Mouse (Mus musculus) frontal cortex, adult (tissue): ENCODE results near the gene Pik3r6.

Source experiments
- ATAC-seq: cut with Nextera tagmentation; 2 replicates; pipeline ENCODE4 v1.9.2; 2017; ENCODE audit warnings: mild to moderate bottlenecking, moderate library complexity, mixed read lengths; ENCODE audit not compliant: low TSS enrichment

Pik3r6 gene

GRCm38 (mm10) chr11:68502902-68503629, at the start of gene Pik3r6:
Gene Pik3r6 (plus strand): TSS chr11:68503019.
- no peak for ATAC-seq

GRCm38 (mm10) chr11:68453301-68453700, 49.5 kb upstream of the Pik3r6 start:
- no peak for ATAC-seq

- ATAC-seq: no peak
Measured at GRCm38 (mm10) chr11:68458086-68458485, 44.7 kb upstream of the Pik3r6 start.

GRCm38 (mm10) chr11:68459021-68459420, 43.8 kb upstream of the Pik3r6 start:
- no peak for ATAC-seq

- no peak for ATAC-seq
Measured at GRCm38 (mm10) chr11:68459486-68459885, 43.3 kb upstream of the Pik3r6 start.

GRCm38 (mm10) chr11:68462716-68463115, 40.1 kb upstream of the Pik3r6 start:
- no peak for ATAC-seq

GRCm38 (mm10) chr11:68464260-68464659, 38.6 kb upstream of the Pik3r6 start:
- peak; percentile 38 for ATAC-seq

- ATAC-seq: no peak
Measured at GRCm38 (mm10) chr11:68465090-68465489, 37.7 kb upstream of the Pik3r6 start.

GRCm38 (mm10) chr11:68467441-68467840, 35.4 kb upstream of the Pik3r6 start:
- no peak for ATAC-seq

- ATAC-seq: no peak
Measured at GRCm38 (mm10) chr11:68467962-68468612, 34.7 kb upstream of the Pik3r6 start.

GRCm38 (mm10) chr11:68468886-68469285, 33.9 kb upstream of the Pik3r6 start:
- ATAC-seq: no peak

- no peak for ATAC-seq
Measured at GRCm38 (mm10) chr11:68472162-68472849, 30.5 kb upstream of the Pik3r6 start.

GRCm38 (mm10) chr11:68474600-68474999, 28.2 kb upstream of the Pik3r6 start:
- no peak for ATAC-seq

GRCm38 (mm10) chr11:68475676-68476075, 27.1 kb upstream of the Pik3r6 start:
- peak; percentile 25; the same call in 1 of the 2 replicates for ATAC-seq

GRCm38 (mm10) chr11:68477661-68478060, 25.2 kb upstream of the Pik3r6 start:
- ATAC-seq: no peak

- peak; percentile 85 for ATAC-seq
Measured at GRCm38 (mm10) chr11:68478574-68478981, 24.2 kb upstream of the Pik3r6 start.

- no peak for ATAC-seq
Measured at GRCm38 (mm10) chr11:68480660-68481059, 22.2 kb upstream of the Pik3r6 start.

- ATAC-seq: no peak
Measured at GRCm38 (mm10) chr11:68482001-68482400, 20.8 kb upstream of the Pik3r6 start.

- ATAC-seq: no peak
Measured at GRCm38 (mm10) chr11:68483213-68483612, 19.6 kb upstream of the Pik3r6 start.

GRCm38 (mm10) chr11:68484431-68484830, 18.4 kb upstream of the Pik3r6 start:
- ATAC-seq: no peak

GRCm38 (mm10) chr11:68485206-68485942, 17.4 kb upstream of the Pik3r6 start:
- ATAC-seq: peak; percentile 69; the same call in 1 of the 2 replicates

GRCm38 (mm10) chr11:68486093-68486492, 16.7 kb upstream of the Pik3r6 start:
- ATAC-seq: no peak
